Mouse (Mus musculus) embryonic fibroblast, embryonic 13.5 days (primary cell): ENCODE measurements around the gene Sf3a2.
"Not testable (repeated sequence)": the region's sequence is repeated elsewhere in the genome, so short reads cannot be mapped to it uniquely, and the experiment has no call there.

Experiments used
- CTCF ChIP-seq: IDR thresholded peaks from 2 replicates; pipeline ENCODE4 v1.5.1; 2011; ENCODE audit warnings: mild to moderate bottlenecking, control low read depth, low read length, moderate library complexity, borderline replicate concordance; ENCODE audit not compliant: insufficient read depth
- POLR2A ChIP-seq: IDR thresholded peaks from 2 replicates; pipeline ENCODE4 v1.6.1; 2011; ENCODE audit warnings: low read depth, mild to moderate bottlenecking, control low read depth, low read length, moderate library complexity

DNA sequence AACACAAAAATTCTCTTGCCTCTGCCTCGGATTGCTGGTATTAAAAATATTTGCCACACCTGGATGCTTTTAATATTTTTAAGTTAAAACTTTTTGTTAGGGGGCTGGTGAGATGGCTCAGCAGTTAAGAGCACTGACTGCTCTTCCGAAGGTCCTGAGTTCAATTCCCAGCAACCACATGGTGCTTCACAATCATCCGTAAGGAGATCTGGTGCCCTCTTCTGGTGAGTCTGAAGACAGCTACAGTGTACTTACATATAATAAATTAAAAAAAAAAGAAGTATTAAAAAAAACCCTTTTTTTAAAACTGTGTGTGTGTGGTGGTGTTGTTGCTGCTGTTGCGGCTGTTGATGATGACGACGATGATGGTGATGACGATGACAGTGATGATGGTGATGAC, 20.0 kb downstream of the Sf3a2 start:
- not testable (repeated sequence) for TF ChIP-seq POLR2A, CTCF
